Mouse (Mus musculus): Measurements from ENCODE around the gene Foxred2. TPM values are rescaled to one million over a fixed set of nuclear protein-coding genes. Genes with fewer than 3 reads are reported as not detected.

Foxred2 gene
- polyA plus RNA-seq (2015; fragmentation: Nextera tagmentation; extraction: Ambion mirVana): 4.6 and 5.6 TPM in 2 replicates

DNA sequence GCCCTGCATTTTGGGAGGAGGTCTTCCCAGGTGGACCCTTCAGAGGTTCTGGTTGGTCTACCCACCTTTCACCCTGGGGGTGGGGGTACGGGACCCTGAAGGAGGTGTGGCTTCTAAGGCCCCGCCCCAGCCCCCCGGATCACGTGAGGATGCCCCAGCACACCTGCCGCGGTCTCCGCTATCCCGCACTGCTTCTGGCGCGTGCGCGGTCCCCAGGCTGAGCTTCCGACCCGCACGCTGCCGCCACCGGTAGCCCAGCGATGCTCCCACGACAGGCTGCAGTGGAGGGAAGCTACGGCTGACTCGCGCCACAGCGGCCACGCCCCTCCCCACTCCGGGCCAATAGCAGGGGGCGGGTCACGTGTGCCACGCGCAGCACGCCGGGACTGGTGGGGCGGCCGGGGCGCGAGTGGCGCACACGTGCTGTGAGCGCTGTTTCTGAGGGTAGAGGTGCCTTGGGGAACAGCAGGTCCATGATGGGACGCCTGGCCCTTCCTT, at the start of gene Foxred2:
Foxred2 (minus strand) TSS at position 319 of the 498 bp plus-strand sequence.
- H3K4me3 ChIP-seq (replicated peaks): peak within 1 kb of the TSS; percentile 64
- H3K9ac ChIP-seq: peak within 1 kb of the TSS; percentile 36
- no peaks in the 10 kb centered on the region for H3K9me3 ChIP-seq (replicated peaks)
- peaks cover 18% of the 10 kb centered on the region for H3K27me3 ChIP-seq
- peak; percentile 85 for ATAC-seq (replicated peaks; ENCODE audit: low FRiP score)
- peaks cover 35% of the 10 kb centered on the region for H3K36me3 ChIP-seq
- H3K4me1 ChIP-seq: peaks cover 26% of the 10 kb centered on the region
- no peak within 1 kb of the TSS; the same call in 1 of the 2 replicates for H3K27ac ChIP-seq
- peak within 1 kb of the TSS; percentile 91 for H3K4me2 ChIP-seq
- WGBS: under 1% methylated on average over 38 of the region's 39 CpGs

- 33% methylated on average over 9 of the region's 9 CpGs for WGBS
- no peak overlapping the region for H3K4me3 ChIP-seq (replicated peaks)
- no peak for ATAC-seq (replicated peaks; ENCODE audit: low FRiP score)
These were observed 47.4 kb upstream of the Foxred2 start for GRCm38 (mm10) chr15:78003929-78004328.

GRCm38 (mm10) chr15:78001400-78001799, 44.9 kb upstream of the Foxred2 start:
- H3K27me3 ChIP-seq: no peaks in the 10 kb centered on the region
- WGBS: 26% methylated on average over 5 of the region's 5 CpGs
- no peak overlapping the region for H3K4me2 ChIP-seq
- H3K4me1 ChIP-seq: 0 out of 2 replicates have a peak, but pooled peaks cover 3% of the 10 kb centered on the region
- no peak overlapping the region for H3K9ac ChIP-seq
- H3K36me3 ChIP-seq: no peaks in the 10 kb centered on the region
- H3K4me3 ChIP-seq (replicated peaks): no peak overlapping the region
- no peaks in the 10 kb centered on the region for H3K9me3 ChIP-seq (replicated peaks)
- no peak overlapping the region for H3K27ac ChIP-seq
- ATAC-seq (replicated peaks; ENCODE audit: low FRiP score): no peak

More at GRCm38 (mm10) chr15:78003929-78004328, 47.4 kb upstream of the Foxred2 start:
- H3K9ac ChIP-seq: no peak overlapping the region
- no peaks in the 10 kb centered on the region for H3K27me3 ChIP-seq
- 0 out of 2 replicates have a peak, but pooled peaks cover 3% of the 10 kb centered on the region for H3K4me1 ChIP-seq
- H3K4me2 ChIP-seq: no peak overlapping the region
- H3K27ac ChIP-seq: no peak overlapping the region
- H3K9me3 ChIP-seq (replicated peaks): no peaks in the 10 kb centered on the region
- H3K36me3 ChIP-seq: no peaks in the 10 kb centered on the region

- no peak overlapping the region for H3K27ac ChIP-seq
- H3K4me3 ChIP-seq (replicated peaks): no peak overlapping the region
- WGBS: 79% methylated on average over 5 of the region's 5 CpGs
- ATAC-seq (replicated peaks; ENCODE audit: low FRiP score): no peak
- H3K4me1 ChIP-seq: no peaks in the 10 kb centered on the region
- H3K4me2 ChIP-seq: no peak overlapping the region
- no peak overlapping the region for H3K9ac ChIP-seq
- H3K27me3 ChIP-seq: 0 out of 2 replicates have a peak, but pooled peaks cover 4% of the 10 kb centered on the region
- no peaks in the 10 kb centered on the region for H3K36me3 ChIP-seq
- H3K9me3 ChIP-seq (replicated peaks): no peaks in the 10 kb centered on the region
These were observed 32.0 kb upstream of the Foxred2 start for GRCm38 (mm10) chr15:77988541-77988940.

DNA sequence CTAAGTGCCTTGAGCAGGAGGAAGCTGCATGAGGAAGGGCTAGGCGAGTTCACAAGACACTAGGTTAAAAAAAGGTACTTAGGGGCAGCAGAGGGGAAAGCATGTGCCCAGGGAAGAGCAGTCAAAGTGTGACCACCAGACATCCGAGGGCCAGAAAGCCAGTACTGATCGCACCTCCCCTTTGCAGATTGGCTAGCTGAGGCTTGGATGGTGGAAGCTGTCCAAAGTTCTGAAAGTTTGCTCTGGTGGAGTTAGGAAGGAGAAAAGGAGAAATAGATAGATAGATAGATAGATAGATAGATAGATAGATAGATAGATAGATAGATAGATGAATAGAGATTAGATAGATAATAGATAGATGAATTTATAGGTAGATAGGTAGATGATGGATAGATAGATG, 26.9 kb upstream of the Foxred2 start:
- Histone ChIP-seq H3K36me3 (no peaks in the 10 kb centered on the region), H3K4me3 (replicated peaks) (no peak overlapping the region), H3K27ac (no peak overlapping the region), H3K9me3 (replicated peaks) (no peaks in the 10 kb centered on the region), H3K4me2 (no peak overlapping the region), H3K27me3 (peaks cover 13% of the 10 kb centered on the region; the same call in 1 of the 2 replicates), H3K4me1 (no peaks in the 10 kb centered on the region), H3K9ac (no peak overlapping the region)
- no peak for ATAC-seq (replicated peaks; ENCODE audit: low FRiP score)
- WGBS: 16% methylated on average over 3 of the region's 3 CpGs

GRCm38 (mm10) chr15:77982195-77982939, 25.8 kb upstream of the Foxred2 start:
- no peak overlapping the region for H3K4me3 ChIP-seq (replicated peaks)
- no peaks in the 10 kb centered on the region for H3K9me3 ChIP-seq (replicated peaks)
- no peak overlapping the region for H3K27ac ChIP-seq
- no peaks in the 10 kb centered on the region for H3K36me3 ChIP-seq
- 26% methylated on average over 18 of the region's 18 CpGs for WGBS
- no peaks in the 10 kb centered on the region for H3K4me1 ChIP-seq
- H3K4me2 ChIP-seq: no peak overlapping the region
- ATAC-seq (replicated peaks; ENCODE audit: low FRiP score): no peak
- no peak overlapping the region for H3K9ac ChIP-seq
- peaks cover 13% of the 10 kb centered on the region; the same call in 1 of the 2 replicates for H3K27me3 ChIP-seq

GRCm38 (mm10) chr15:77981181-77981680, 24.7 kb upstream of the Foxred2 start:
- Histone ChIP-seq H3K27me3 (peaks cover 13% of the 10 kb centered on the region; the same call in 1 of the 2 replicates), H3K9me3 (replicated peaks) (no peaks in the 10 kb centered on the region), H3K4me1 (no peaks in the 10 kb centered on the region), H3K4me3 (replicated peaks) (no peak overlapping the region), H3K4me2 (no peak overlapping the region), H3K36me3 (no peaks in the 10 kb centered on the region), H3K27ac (no peak overlapping the region), H3K9ac (no peak overlapping the region)
- 77% methylated on average over 5 of the region's 5 CpGs for WGBS
- ATAC-seq (replicated peaks; ENCODE audit: low FRiP score): no peak

- no peak overlapping the region for H3K9ac ChIP-seq
- no peaks in the 10 kb centered on the region for H3K9me3 ChIP-seq (replicated peaks)
- no peak overlapping the region for H3K4me2 ChIP-seq
- 86% methylated on average over 10 of the region's 10 CpGs for WGBS
- ATAC-seq (replicated peaks; ENCODE audit: low FRiP score): no peak
- no peaks in the 10 kb centered on the region for H3K4me1 ChIP-seq
- peaks cover 13% of the 10 kb centered on the region; the same call in 1 of the 2 replicates for H3K27me3 ChIP-seq
- no peak overlapping the region for H3K4me3 ChIP-seq (replicated peaks)
- no peak overlapping the region for H3K27ac ChIP-seq
- no peaks in the 10 kb centered on the region for H3K36me3 ChIP-seq
These were observed 22.9 kb upstream of the Foxred2 start for GRCm38 (mm10) chr15:77979427-77979865.

GRCm38 (mm10) chr15:77977663-77978062, 21.1 kb upstream of the Foxred2 start:
- no peak for ATAC-seq (replicated peaks; ENCODE audit: low FRiP score)
- Histone ChIP-seq H3K4me3 (replicated peaks) (no peak overlapping the region), H3K4me1 (no peaks in the 10 kb centered on the region), H3K4me2 (no peak overlapping the region), H3K27me3 (peaks cover 11% of the 10 kb centered on the region; the same call in 1 of the 2 replicates), H3K27ac (no peak overlapping the region), H3K36me3 (no peaks in the 10 kb centered on the region), H3K9me3 (replicated peaks) (no peaks in the 10 kb centered on the region), H3K9ac (no peak overlapping the region)
- 69% methylated on average over 3 of the region's 3 CpGs for WGBS

- Histone ChIP-seq H3K9me3 (replicated peaks) (no peaks in the 10 kb centered on the region), H3K36me3 (no peaks in the 10 kb centered on the region), H3K27ac (no peak overlapping the region), H3K4me2 (no peak overlapping the region), H3K4me1 (peaks cover 13% of the 10 kb centered on the region), H3K9ac (no peak overlapping the region), H3K27me3 (peaks cover 5% of the 10 kb centered on the region; the same call in 1 of the 2 replicates), H3K4me3 (replicated peaks) (no peak overlapping the region)
- WGBS: 75% methylated on average over 6 of the region's 6 CpGs
- no peak for ATAC-seq (replicated peaks; ENCODE audit: low FRiP score)
These were observed 17.8 kb upstream of the Foxred2 start for GRCm38 (mm10) chr15:77974165-77974841.

DNA sequence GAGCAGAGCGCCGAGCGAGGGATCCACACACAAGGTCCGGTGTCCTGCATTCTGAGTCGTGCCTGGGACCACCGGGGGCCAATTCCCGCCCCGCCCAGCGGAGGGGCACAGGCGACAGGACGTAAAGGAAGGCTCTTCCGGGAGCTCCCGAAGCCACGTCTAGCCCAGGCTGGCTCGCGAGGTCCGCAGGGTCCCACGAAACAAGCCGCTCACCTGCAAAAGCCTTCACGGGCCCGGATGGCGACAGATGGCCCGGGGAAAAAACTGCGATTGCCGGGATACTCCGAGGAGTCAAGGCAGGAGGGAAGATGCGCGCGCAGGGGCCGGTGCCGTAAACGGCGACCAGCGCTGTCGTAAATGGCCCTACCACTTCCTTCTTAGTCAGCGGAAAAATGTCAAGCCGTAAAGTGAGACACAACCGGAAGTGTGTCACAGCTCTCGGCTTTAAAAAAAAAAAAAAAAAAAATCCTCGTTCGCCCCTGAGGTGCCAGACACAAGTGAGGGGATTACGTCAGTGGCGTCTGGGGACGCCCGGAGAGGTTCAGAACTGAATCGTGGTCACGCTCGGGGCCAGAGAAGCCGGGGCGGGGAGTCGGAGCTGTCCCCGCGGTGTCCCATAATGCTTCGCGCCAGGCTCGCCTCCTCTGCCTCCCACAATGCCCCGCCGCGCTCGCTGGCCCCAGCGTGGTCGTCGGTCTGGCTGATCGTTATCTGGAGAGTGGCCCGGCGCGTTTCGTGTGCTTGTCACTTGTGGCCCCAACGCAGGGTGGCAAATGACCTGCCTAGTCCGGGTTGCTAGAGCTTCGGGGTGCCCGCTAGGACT, 14.2 kb upstream of the Foxred2 start, which contains the start of gene Eif3d:
Eif3d (minus strand) TSS at position 344 of the 823 bp plus-strand sequence.
- H3K27ac ChIP-seq: peak within 1 kb of the TSS; percentile 99
- H3K9me3 ChIP-seq (replicated peaks): no peaks in the 10 kb centered on the region
- peaks cover 31% of the 10 kb centered on the region for H3K36me3 ChIP-seq
- H3K4me2 ChIP-seq: peak within 1 kb of the TSS; percentile 86
- peak within 1 kb of the TSS; percentile 89 for H3K4me3 ChIP-seq (replicated peaks)
- WGBS: under 1% methylated on average over 72 of the region's 72 CpGs
- H3K27me3 ChIP-seq: 0 out of 2 replicates have a peak, but pooled peaks cover 3% of the 10 kb centered on the region
- peak; percentile 90 for ATAC-seq (replicated peaks; ENCODE audit: low FRiP score)
- peak within 1 kb of the TSS; percentile 89 for H3K9ac ChIP-seq
- H3K4me1 ChIP-seq: peaks cover 19% of the 10 kb centered on the region

Data from kidney, embryonic 15.5 days (tissue).